Mouse (Mus musculus) midbrain, embryonic 10.5 days (tissue): ENCODE data around the gene Hook2. TPM values are rescaled to one million over a fixed set of nuclear protein-coding genes. Genes with fewer than 3 reads are reported as not detected.
A peak's percentile ranks its signal among the peaks of the same experiment; 100 is the strongest.

Source experiments
- DNase-seq: peaks from one replicate; pipeline ENCODE4 v3.0.0-alpha.2; 2017; ENCODE audit warnings: low spot score
- H3K27ac ChIP-seq: fragments of 300-500 bp; sonication (generic); replicated peaks from 2 replicates; pipeline ENCODE4 v1.5.1; 2016; ENCODE audit warnings: mild to moderate bottlenecking
- H3K27me3 ChIP-seq: fragments of 300-500 bp; sonication (generic); 2 replicates; pipeline ENCODE4 v1.6.1; 2016; ENCODE audit warnings: low read depth, mild to moderate bottlenecking; ENCODE audit not compliant: poor library complexity, severe bottlenecking
- H3K36me3 ChIP-seq: fragments of 300-500 bp; sonication (generic); 2 replicates; pipeline ENCODE4 v1.6.1; 2016; ENCODE audit warnings: mild to moderate bottlenecking, moderate library complexity
- H3K4me1 ChIP-seq: fragments of 300-500 bp; sonication (generic); 2 replicates; pipeline ENCODE4 v1.6.1; 2016
- H3K4me3 ChIP-seq: fragments of 300-500 bp; sonication (generic); 2 replicates; pipeline ENCODE4 v1.5.1; 2016; ENCODE audit warnings: mild to moderate bottlenecking, moderate library complexity
- H3K9me3 ChIP-seq: fragments of 300-500 bp; sonication (generic); replicated peaks from 2 replicates; pipeline ENCODE4 v1.6.1; 2016; ENCODE audit warnings: mild to moderate bottlenecking
- WGBS: fragments of 180-500 bp; shearing (Covaris S2); methylation state at CpG from one replicate; pipeline ENCODE4 v1.1.7; 2016; 5-methylcytosine and 5-hydroxymethylcytosine counted together
- polyA plus RNA-seq: library from polyadenylated mRNA; unstranded; fragments of >200 nt; fragmentation: Nextera tagmentation; extraction: Ambion mirVana; gene quantifications from 2 replicates; pipeline ENCODE4 v1.2.1, GENCODE M21; 2016

The Hook2 gene
- polyA plus RNA-seq, 1 experiment from 2014 or later: 18.2 TPM

DNA sequence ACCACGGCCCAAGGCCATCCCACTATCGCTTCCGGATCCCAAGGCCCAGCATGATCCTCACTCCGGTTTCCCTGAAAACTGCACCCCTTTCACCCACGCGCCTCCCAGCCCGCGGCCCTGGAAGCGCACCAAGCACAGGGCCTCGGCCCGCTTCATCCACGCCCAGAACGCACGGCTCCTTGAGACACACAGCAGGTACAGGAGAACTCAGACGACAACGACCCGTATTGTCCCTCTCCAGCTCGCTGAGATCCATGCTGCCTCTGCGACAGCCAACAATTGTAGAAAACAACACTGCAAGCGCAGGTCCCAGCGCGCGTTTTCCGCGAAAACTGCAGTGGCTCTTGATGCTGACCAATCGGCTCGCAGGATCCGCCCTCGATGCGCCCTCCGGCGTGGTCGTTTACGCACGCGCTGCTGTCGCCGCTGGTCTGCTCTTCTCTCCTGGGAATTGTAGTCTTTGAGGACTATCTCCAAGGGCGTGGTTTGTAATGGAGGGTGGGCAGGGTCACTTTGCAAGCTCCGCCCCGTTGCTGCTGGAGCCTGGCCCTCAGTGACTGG is 24.6 kb upstream of the Hook2 start:
- WGBS: under 1% methylated on average over 41 of the region's 41 CpGs
- peaks cover 40% of the 10 kb centered on the region for H3K36me3 ChIP-seq
- DNase-seq: peak; percentile 96
- H3K27me3 ChIP-seq: no peaks in the 10 kb centered on the region
- peak overlapping the region; percentile 80 for H3K4me3 ChIP-seq
- peaks cover 47% of the 10 kb centered on the region for H3K4me1 ChIP-seq
- no peaks in the 10 kb centered on the region for H3K9me3 ChIP-seq
- peak overlapping the region; percentile 88 for H3K27ac ChIP-seq

DNA sequence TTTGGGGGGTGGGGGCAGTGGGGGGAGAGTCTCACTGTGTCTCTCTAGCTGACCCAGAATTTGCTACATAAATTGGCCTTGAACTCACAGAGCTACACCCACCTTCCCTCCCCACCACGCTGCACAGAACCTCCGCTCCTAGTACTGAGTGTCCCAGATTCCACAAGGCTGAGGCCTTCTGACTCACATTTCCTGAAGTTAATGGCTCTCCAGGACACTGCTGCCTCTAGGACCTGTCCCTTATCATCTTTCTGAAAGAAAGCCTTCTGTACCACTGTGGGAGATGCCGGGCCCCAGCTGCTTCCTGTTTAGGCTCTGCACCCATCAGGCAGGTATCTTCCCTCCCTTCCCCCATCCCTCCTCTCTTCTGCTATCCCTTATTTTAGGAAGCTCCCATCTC is 23.8 kb upstream of the Hook2 start:
- no peak overlapping the region; the same call in 1 of the 2 replicates for H3K27ac ChIP-seq
- H3K4me3 ChIP-seq: 0 out of 2 replicates have a peak overlapping the region, but pooled peaks have one; percentile 80
- peaks cover 40% of the 10 kb centered on the region for H3K36me3 ChIP-seq
- peaks cover 55% of the 10 kb centered on the region for H3K4me1 ChIP-seq
- no peaks in the 10 kb centered on the region for H3K9me3 ChIP-seq
- WGBS: 71% methylated on average over 3 of the region's 3 CpGs
- no peaks in the 10 kb centered on the region for H3K27me3 ChIP-seq
- DNase-seq: no peak

DNA sequence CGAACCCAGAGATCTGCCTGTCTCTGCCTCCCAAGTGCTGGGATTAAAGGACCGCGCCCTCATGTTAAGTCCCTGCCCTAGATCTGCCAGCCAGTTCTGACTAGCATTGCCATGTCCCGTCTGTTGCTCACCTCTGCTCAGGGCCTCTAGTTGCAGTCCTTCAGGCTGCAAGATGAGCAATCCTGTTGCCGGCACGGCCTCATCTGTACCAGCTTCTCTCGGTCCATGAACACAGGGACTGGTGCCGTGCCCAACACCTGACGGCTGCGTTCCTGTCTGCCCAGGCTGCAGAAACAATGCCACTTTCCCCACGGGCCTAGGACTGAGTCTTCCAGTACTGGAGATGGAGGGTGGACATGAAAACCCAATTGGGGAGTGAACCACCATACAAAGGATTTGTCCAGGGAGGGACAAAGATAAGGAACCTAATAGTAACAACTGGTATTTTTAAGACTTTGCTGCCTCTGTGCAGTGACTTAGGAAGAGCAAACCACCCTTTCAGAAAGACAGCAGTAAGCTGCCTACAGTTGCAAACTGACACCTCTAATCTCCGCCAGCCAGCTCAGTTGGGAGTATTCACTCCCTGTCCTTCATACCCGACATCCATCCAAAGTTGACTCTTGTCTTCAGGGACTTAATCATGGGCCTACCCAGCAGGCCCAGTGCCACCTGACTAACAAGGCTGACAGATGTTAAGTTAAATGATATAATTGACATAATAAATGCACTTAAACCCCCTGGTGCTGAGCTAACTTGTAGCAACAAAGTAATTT is 22.7 kb upstream of the Hook2 start:
- Histone ChIP-seq H3K4me3 (peak overlapping the region; percentile 91; the same call in 1 of the 2 replicates), H3K4me1 (peaks cover 58% of the 10 kb centered on the region), H3K9me3 (no peaks in the 10 kb centered on the region), H3K27me3 (no peaks in the 10 kb centered on the region), H3K36me3 (peaks cover 40% of the 10 kb centered on the region), H3K27ac (no peak overlapping the region; the same call in 1 of the 2 replicates)
- no peak for DNase-seq
- WGBS: 88% methylated on average over 13 of the region's 13 CpGs

DNA sequence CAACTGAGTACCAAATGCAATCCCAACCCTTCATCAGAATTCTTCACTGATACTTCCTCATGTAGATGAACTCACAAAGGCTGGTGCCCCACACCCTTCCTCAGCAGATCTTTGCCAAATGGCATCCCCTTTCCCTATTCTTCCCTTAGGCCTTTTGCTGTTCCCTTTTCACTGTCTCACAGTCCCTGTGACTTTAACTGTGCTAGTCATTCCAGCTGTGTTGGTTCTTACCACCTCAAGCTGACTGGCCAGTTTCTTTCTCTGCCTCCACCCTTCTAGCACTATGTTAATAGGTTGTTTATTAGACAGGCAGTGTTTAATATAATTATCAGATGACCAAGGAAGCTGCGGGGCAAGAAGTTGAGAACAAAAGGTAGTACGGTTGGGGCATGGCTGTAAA is 21.8 kb upstream of the Hook2 start:
- DNase-seq: no peak
- H3K4me3 ChIP-seq: peak overlapping the region; percentile 91
- peaks cover 58% of the 10 kb centered on the region for H3K4me1 ChIP-seq
- H3K27ac ChIP-seq: peak overlapping the region; percentile 98
- peaks cover 43% of the 10 kb centered on the region for H3K36me3 ChIP-seq
- H3K27me3 ChIP-seq: no peaks in the 10 kb centered on the region
- H3K9me3 ChIP-seq: no peaks in the 10 kb centered on the region
- 33% methylated on average over 2 of the region's 2 CpGs for WGBS

DNA sequence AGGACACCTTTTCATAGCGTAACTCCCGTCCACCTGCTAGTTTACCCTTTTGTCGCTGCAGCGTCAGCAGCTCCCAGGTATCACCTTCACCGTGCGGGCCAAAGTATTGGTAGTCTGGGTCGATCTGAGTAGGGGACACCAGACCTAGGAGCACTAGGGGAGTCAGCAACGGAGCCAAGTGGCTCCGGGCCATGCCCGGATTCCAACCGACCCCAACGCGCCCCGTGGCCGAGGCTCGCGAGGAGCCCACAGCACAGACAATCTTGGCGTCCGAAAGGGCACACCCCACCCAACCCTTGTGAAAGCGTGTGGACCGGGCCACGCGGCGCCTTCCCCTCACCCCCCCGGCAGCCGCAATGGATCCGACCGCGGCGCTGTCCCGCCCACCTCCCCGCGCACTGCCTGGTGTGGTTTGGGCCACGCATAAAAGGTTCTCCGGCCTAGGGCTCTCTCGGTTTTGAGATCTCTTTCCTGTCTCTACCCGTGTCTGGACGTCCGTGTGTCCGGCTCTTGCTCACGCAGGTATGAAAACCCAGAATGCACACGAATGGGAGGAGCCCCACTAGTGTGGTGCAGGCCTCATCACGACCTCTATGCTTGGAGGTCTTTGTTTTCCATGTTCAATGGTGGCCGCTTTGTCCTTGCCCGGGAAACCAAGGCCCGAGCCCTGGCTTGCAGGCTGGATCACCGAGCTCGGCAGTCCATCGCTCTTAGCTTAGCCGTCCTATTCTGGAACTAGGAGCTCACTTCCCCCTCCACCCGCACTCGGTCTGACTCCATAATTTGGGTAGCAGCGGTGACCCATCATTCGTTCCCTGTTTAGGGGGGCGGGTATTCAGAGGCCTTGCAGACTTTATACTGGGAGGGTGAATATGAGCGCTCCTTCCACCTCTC is 20.9 kb upstream of the Hook2 start, which contains the start of the genes Gm49661, Prdx2 and Rnaseh2a:
Gene Gm49661, minus strand, starts transcription at position 193 of the 894 bp plus-strand sequence.
Gene Prdx2, plus strand, starts transcription at position 347 of the 894 bp plus-strand sequence.
Gene Rnaseh2a, minus strand, starts transcription at position 527 of the 894 bp plus-strand sequence.
- WGBS: under 1% methylated on average over 56 of the region's 56 CpGs
- peak within 1 kb of the TSS; percentile 91 for H3K4me3 ChIP-seq
- DNase-seq: peak; percentile 87
- peak within 1 kb of the TSS; percentile 98 for H3K27ac ChIP-seq
- peaks cover 58% of the 10 kb centered on the region for H3K4me1 ChIP-seq
- no peaks in the 10 kb centered on the region for H3K9me3 ChIP-seq
- H3K27me3 ChIP-seq: no peaks in the 10 kb centered on the region
- peaks cover 43% of the 10 kb centered on the region for H3K36me3 ChIP-seq

DNA sequence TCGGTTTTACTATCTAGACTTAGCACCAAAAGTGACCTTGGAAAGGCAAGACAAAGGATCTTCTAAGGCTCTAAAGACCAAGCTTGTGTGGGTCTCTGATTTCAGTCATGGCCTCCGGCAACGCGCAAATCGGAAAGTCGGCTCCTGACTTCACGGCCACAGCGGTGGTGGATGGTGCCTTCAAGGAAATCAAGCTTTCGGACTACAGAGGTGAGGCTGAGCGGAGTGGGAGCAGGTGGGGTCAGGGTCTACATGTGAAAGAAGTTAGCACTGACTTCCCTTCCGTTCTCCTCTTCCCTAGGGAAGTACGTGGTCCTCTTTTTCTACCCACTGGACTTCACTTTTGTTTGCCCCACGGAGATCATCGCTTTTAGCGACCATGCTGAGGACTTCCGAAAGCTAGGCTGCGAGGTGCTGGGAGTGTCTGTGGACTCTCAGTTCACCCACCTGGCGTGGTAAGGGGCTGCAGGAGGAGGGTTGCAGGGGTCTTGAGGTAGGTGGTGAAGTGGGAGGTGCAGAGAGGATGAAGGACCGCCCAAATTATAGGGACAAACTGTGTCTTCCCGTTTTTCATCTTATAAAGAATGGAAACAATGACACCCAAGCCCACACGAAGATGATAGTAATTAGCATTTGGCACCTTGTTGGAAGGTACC is 20.1 kb upstream of the Hook2 start:
- peak overlapping the region; percentile 91 for H3K4me3 ChIP-seq
- no peak for DNase-seq
- peaks cover 51% of the 10 kb centered on the region for H3K36me3 ChIP-seq
- H3K9me3 ChIP-seq: no peaks in the 10 kb centered on the region
- H3K27ac ChIP-seq: peak overlapping the region; percentile 98
- peaks cover 56% of the 10 kb centered on the region for H3K4me1 ChIP-seq
- WGBS: 22% methylated on average over 21 of the region's 21 CpGs
- H3K27me3 ChIP-seq: no peaks in the 10 kb centered on the region

DNA sequence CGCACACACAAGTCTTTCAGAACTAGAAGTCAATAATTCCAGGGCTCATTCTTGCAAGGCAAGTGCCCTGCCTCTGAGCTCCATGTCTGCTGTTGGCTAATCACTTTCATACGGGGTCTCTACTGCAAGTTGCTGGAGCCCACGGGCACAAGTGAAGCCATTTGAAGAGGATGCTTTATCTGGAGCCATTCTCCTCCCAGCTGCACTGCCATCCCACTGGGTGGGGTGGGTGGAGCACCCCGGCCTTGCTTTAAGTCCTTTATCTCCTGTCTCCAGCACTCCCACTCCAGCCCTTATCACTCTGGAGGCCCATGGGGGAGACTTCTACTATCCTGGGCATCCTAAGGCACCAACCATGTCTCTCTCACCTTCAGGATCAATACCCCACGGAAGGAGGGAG is 19.5 kb upstream of the Hook2 start:
- no peaks in the 10 kb centered on the region for H3K9me3 ChIP-seq
- peaks cover 52% of the 10 kb centered on the region for H3K36me3 ChIP-seq
- DNase-seq: no peak
- peaks cover 57% of the 10 kb centered on the region for H3K4me1 ChIP-seq
- peak overlapping the region; percentile 98 for H3K27ac ChIP-seq
- H3K4me3 ChIP-seq: peak overlapping the region; percentile 91
- no peaks in the 10 kb centered on the region for H3K27me3 ChIP-seq
- WGBS: 73% methylated on average over 5 of the region's 5 CpGs

DNA sequence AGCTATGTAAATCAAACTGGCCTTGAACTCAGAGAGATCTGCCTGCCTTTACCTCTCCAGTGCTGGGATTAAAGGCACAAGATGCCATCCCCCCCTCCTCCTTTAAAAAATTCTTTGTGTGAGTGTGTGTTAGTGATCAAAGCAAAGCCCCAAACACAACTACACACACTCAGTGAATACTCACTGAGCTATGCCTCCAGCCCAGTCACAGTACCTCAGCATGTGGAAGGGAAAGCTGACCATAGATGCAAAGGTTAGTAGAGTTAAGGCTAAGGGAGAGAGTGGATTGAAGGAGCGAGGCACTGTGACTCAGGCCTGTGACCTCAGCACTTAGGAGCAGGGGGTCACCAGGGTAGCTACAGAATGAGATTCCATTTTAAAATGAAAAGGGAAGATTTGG is 17.3 kb upstream of the Hook2 start:
- peaks cover 60% of the 10 kb centered on the region for H3K4me1 ChIP-seq
- no peak overlapping the region for H3K27ac ChIP-seq
- peaks cover 15% of the 10 kb centered on the region for H3K27me3 ChIP-seq
- peaks cover 48% of the 10 kb centered on the region for H3K36me3 ChIP-seq
- WGBS: 91% methylated on average over 1 of the region's 1 CpGs
- no peaks in the 10 kb centered on the region for H3K9me3 ChIP-seq
- H3K4me3 ChIP-seq: no peak overlapping the region
- no peak for DNase-seq

DNA sequence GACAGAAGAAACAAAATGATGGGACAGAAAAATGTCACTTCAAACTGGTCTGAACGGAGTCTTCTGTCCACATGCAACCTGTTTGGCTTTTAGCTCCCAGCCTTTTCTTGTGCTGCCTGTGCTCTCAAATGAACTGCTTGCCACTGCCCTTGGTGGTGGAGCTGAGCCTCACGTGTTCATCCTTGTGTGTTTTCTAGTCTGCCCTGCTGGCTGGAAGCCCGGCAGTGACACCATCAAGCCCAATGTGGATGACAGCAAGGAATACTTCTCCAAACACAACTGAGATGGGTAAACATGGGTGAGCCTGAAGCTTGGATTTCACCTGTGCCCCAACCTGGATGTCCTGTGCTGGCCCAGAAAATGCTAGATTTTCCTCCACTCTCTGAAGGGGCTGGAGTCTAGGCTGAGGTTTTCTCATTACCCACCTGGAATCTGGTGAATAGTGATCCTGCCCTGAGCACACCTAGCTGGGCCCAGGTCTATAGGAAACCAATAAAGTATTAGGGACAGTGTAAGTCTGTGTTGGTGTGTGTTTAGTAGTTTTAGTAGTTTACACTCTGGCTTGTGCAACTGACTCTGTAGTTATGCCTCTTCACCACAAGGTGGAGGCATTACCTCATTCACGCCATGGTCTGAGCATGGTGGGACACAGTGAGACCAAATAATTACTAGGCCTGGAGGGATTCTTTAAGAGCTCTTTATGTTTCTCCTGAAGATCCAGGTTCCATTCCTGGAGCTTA is 16.4 kb upstream of the Hook2 start:
- Histone ChIP-seq H3K4me3 (no peak overlapping the region), H3K4me1 (peaks cover 60% of the 10 kb centered on the region), H3K27ac (no peak overlapping the region), H3K27me3 (peaks cover 24% of the 10 kb centered on the region), H3K36me3 (peaks cover 48% of the 10 kb centered on the region), H3K9me3 (no peaks in the 10 kb centered on the region)
- WGBS: 70% methylated on average over 4 of the region's 4 CpGs
- no peak for DNase-seq

DNA sequence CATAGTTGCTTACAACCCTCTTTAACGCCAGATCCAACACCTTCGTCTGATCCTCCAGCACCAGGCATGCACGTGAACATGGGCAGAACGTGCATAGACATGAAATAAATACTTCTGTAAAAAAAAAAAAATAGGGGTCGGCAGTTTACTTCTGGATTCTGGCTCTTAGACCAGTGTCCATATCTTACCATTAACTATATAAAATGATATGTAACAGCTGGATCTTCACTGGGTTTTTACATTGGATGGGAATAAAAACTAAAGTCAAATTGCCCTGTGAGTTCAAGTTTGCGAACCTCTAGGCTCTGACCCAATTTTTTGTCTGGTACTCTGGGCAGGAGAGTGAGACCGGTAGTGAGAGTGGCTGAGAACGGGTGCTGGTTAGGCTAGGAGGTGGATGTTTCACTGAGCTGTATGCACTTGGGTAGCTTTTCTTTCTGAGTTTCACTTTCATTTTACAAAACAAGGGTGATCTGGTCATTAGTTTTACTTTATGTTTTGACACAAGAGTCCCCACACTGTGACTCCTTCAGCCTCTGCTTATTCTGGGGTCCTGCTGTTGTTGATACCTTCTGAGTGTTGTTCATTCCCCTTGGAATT is 15.8 kb upstream of the Hook2 start:
- WGBS: 82% methylated on average over 8 of the region's 8 CpGs
- Histone ChIP-seq H3K27me3 (peaks cover 31% of the 10 kb centered on the region), H3K4me3 (no peak overlapping the region), H3K27ac (no peak overlapping the region), H3K36me3 (peaks cover 48% of the 10 kb centered on the region), H3K4me1 (peaks cover 65% of the 10 kb centered on the region), H3K9me3 (no peaks in the 10 kb centered on the region)
- no peak for DNase-seq

DNA sequence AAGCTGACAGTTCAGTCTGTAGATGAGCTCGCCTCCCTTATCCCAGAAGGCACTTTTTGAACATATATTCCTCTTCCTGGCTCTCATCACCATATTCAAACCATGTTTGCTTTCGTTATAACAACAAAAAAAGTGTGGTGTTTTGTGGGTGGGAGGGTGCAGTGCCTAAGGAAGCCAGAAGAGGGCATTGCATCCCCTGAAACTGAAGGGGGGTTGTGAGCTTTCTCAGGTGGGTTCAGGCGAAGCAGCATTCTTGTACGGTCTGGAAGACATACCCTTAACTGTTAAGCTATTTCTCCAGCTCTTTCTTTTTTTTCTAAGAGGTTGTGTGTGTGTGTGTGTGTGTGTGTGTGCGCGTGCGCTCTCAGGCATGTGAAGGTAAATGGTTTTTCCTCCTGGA is 15.0 kb upstream of the Hook2 start:
- peak overlapping the region; percentile 64; the same call in 1 of the 2 replicates for H3K4me3 ChIP-seq
- peaks cover 70% of the 10 kb centered on the region for H3K4me1 ChIP-seq
- 33% methylated on average over 7 of the region's 7 CpGs for WGBS
- DNase-seq: peak; percentile 59
- peaks cover 39% of the 10 kb centered on the region for H3K27me3 ChIP-seq
- H3K36me3 ChIP-seq: peaks cover 48% of the 10 kb centered on the region
- no peaks in the 10 kb centered on the region for H3K9me3 ChIP-seq
- H3K27ac ChIP-seq: no peak overlapping the region
